Mouse (Mus musculus): ENCODE data around the gene Cdc42ep2. TPM values are rescaled to one million over a fixed set of nuclear protein-coding genes. Genes with fewer than 3 reads are reported as not detected.
"Not testable (repeated sequence)": the region's sequence is repeated elsewhere in the genome, so short reads cannot be mapped to it uniquely, and the experiment has no call there.

Gene Cdc42ep2
- polyA plus RNA-seq, 1 experiment from 2014 or later, result 3.8 TPM

DNA sequence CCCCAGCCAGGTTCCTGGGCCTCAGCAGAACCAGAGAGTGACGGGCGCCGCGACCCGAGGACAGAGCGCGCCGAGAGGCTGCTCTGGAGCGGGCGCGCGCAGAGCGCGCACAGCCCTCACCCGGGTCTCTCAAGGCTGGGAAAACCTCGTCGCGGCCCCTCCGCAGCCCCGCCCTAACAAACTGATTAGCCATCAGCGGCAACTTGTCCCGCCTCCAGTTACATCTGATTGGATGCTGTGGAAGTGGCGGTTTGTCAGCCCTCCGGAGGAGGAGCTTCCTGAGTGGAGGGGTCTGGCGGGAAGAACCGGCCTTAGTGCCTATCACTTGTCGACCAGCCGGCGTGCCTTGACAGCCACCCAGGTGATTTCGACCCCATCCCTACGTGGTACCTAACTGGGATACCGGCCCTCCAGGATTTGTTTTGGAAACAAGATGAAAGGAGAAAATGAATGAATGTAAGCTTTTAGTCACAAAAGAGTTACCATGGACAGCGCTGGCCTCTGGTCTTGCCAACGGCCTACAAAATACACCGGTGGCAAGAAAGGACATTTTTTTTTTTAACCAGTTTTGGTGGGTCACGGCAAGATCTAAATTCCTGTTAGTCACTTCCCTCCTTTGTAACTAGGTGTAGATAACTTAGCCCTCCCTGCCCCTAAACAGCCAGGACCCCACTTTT, 30.5 kb downstream of the Cdc42ep2 start, which contains the start of gene Tigd3:
Gene Tigd3, minus strand, starts transcription at position 148 of the 677 bp plus-strand sequence.
- Histone ChIP-seq H3K9me3 (no peaks in the 10 kb centered on the region), H3K4me1 (peaks cover 30% of the 10 kb centered on the region), H3K4me2 (replicated peaks) (peak within 1 kb of the TSS; percentile 81), H3K27me3 (no peaks in the 10 kb centered on the region), H3K4me3 (peak within 1 kb of the TSS; percentile 67), H3K9ac (replicated peaks) (peak within 1 kb of the TSS; percentile 86), H3K36me3 (peaks cover 42% of the 10 kb centered on the region), H3K27ac (replicated peaks) (0 out of 2 replicates have a peak within 1 kb of the TSS, but pooled peaks have one; percentile 63)
- 4% methylated on average over 36 of the region's 36 CpGs for WGBS
- ATAC-seq (ENCODE audit: low FRiP score, low read depth), result peak; percentile 96

DNA sequence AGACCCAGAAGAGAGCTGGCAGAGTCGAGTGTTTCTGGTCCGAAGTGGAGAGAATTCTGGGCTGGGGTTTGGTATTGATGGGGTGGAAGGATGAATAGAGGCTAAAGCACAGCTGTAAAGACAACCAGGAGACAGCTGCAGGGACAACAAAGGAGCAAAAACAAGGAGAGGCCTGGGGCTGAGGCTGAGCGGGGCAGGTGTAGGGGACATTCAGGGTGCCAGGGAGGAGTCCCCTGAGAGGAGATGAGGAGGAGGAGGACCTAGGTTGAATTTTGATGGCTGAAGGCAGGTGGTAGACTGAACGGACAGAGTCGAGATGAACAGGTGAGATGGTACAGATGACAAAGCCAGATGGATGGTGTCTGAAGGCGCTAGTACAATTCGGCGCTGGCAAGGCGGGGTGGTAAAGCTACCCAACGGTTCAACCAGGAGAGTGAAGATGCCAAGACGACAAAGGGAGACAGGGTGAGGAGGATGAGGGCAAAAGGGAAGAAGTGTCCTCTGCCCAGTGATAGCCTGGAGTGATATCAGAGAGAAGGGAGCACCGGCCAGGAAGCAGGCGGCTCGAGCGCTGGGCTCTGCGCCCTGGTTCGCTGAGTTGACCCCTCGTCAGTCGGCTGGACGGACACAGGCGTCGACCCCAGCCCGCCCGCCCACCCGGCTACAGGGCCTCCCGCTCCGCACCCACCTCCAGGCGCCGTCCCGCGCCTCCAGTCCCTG, 31.2 kb downstream of the Cdc42ep2 start:
- H3K27me3 ChIP-seq, result no peaks in the 10 kb centered on the region
- peak overlapping the region; percentile 81 for H3K4me2 ChIP-seq (replicated peaks)
- H3K4me3 ChIP-seq, result peak overlapping the region; percentile 67
- 7% methylated on average over 31 of the region's 31 CpGs for WGBS
- peaks cover 30% of the 10 kb centered on the region for H3K4me1 ChIP-seq
- peaks cover 38% of the 10 kb centered on the region for H3K36me3 ChIP-seq
- H3K27ac ChIP-seq (replicated peaks), result 0 out of 2 replicates have a peak overlapping the region, but pooled peaks have one; percentile 63
- no peaks in the 10 kb centered on the region for H3K9me3 ChIP-seq
- no peak; the same call in none of the 2 replicates for ATAC-seq (ENCODE audit: low FRiP score, low read depth)
- peak overlapping the region; percentile 86 for H3K9ac ChIP-seq (replicated peaks)

DNA sequence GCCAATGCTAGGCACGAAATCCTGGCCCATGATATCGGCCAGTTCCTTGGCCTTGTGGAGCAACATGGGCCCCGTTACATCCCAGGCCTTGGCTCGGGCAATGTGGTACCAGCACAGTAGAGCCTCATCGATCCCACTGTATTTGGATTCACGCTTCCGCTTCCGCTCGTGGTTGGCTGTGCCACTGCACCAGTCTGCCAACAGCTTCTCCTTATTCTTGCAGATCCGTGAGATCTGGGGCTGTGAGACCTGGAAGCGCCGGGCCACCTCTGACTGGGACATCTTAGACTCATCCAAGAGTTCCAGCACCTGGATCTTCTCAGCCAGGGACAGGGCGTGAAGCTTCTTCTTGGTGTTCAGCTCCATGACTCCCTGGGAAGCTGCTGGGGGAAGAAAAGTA, 31.9 kb downstream of the Cdc42ep2 start:
- WGBS, result 94% methylated on average over 13 of the region's 13 CpGs
- Histone ChIP-seq H3K27ac (replicated peaks) (no peak overlapping the region), H3K4me3 (peak overlapping the region; percentile 67), H3K27me3 (no peaks in the 10 kb centered on the region), H3K4me1 (peaks cover 30% of the 10 kb centered on the region), H3K36me3 (peaks cover 33% of the 10 kb centered on the region), H3K9ac (replicated peaks) (peak overlapping the region; percentile 86), H3K9me3 (no peaks in the 10 kb centered on the region), H3K4me2 (replicated peaks) (peak overlapping the region; percentile 81)
- ATAC-seq (ENCODE audit: low FRiP score, low read depth), result no peak

DNA sequence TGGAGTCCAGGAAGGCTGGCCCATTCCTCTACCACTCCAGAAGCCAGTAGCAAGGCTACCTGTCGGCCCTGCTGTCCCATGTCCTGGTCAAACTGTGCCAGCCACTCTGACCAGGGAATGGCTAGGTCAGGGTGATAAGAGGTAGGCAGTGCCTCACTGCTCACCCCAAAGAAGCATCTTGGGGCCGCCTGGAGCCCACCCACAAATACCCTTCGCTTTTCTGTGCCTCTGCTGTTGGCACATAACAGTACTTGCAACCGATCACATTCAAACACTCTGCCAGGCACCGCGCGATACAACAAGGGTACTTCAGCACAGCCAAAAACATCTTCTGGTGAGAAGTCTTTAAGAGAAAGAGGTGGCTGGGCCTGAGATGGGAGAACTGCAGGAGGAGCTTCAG, 32.4 kb downstream of the Cdc42ep2 start:
- WGBS, result 97% methylated on average over 7 of the region's 7 CpGs
- Histone ChIP-seq H3K27me3 (no peaks in the 10 kb centered on the region), H3K36me3 (peaks cover 33% of the 10 kb centered on the region), H3K27ac (replicated peaks) (no peak overlapping the region), H3K9ac (replicated peaks) (no peak overlapping the region), H3K4me2 (replicated peaks) (no peak overlapping the region), H3K4me3 (no peak overlapping the region), H3K4me1 (peaks cover 30% of the 10 kb centered on the region), H3K9me3 (no peaks in the 10 kb centered on the region)
- ATAC-seq (ENCODE audit: low FRiP score, low read depth), result no peak

DNA sequence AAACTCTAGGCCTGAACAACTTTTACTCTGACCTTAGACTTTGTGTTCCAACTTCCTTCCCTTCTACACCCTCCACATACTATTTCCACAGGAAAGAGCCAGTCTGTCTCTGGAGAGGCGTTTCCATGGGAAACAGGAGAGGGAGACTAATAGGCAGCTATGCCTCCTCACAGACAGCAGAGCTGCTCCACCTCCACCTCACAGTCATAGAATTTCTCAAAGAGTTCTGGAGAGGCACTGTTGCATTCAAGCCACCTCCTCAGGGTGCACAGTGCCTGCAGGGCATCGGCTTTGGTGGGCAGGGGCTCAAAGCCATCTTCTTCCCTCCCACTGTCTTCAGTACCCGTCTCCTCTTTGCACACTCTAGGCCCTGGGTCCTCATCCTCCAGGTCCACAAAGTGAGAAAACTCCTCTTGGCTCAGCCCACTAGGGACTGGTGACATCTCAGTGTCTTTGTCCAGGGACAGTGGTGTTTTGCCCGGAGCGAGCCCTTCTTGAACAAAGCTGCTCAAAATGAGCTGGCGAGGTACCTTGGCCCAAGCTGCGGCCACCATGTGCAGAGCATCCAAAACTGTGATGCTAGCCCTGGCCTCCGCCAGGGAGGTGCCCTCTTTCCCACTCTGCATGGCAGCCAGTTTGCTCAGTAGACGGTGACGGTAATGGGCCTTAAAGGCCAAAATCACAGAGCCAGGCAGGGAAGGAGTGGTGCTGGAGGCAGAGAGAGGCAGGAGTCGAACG, 32.9 kb downstream of the Cdc42ep2 start:
- Histone ChIP-seq H3K27ac (replicated peaks) (no peak overlapping the region), H3K9ac (replicated peaks) (no peak overlapping the region), H3K9me3 (no peaks in the 10 kb centered on the region), H3K4me3 (no peak overlapping the region), H3K36me3 (peaks cover 30% of the 10 kb centered on the region), H3K27me3 (no peaks in the 10 kb centered on the region), H3K4me2 (replicated peaks) (no peak overlapping the region), H3K4me1 (peaks cover 30% of the 10 kb centered on the region)
- ATAC-seq (ENCODE audit: low FRiP score, low read depth), result no peak
- WGBS, result 92% methylated on average over 12 of the region's 12 CpGs

DNA sequence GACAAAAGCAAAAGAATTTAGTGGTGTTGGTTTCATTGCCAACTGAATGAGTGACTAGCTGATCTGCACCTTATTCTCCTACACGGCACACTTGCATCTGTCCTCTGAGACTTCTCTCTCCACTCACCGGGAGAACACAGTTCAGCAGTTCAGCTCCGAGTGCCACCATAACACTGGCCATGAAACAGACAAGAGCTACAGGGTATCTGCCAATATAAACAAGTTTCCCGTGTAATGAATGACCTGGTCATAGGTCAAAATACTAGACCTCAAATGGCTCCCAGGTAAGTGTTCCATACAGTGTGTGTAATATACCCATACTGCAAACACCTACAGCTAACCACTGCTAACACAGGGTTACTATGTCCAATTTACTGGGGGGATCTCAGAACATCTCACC, 35.4 kb downstream of the Cdc42ep2 start:
- peaks cover 16% of the 10 kb centered on the region for H3K36me3 ChIP-seq
- no peak overlapping the region for H3K4me3 ChIP-seq
- H3K27me3 ChIP-seq, result no peaks in the 10 kb centered on the region
- ATAC-seq (ENCODE audit: low FRiP score, low read depth), result no peak
- H3K9me3 ChIP-seq, result no peaks in the 10 kb centered on the region
- WGBS, result 79% methylated on average over 4 of the region's 4 CpGs
- peaks cover 25% of the 10 kb centered on the region for H3K4me1 ChIP-seq
- H3K9ac ChIP-seq (replicated peaks), result no peak overlapping the region
- H3K27ac ChIP-seq (replicated peaks), result no peak overlapping the region
- no peak overlapping the region for H3K4me2 ChIP-seq (replicated peaks)

DNA sequence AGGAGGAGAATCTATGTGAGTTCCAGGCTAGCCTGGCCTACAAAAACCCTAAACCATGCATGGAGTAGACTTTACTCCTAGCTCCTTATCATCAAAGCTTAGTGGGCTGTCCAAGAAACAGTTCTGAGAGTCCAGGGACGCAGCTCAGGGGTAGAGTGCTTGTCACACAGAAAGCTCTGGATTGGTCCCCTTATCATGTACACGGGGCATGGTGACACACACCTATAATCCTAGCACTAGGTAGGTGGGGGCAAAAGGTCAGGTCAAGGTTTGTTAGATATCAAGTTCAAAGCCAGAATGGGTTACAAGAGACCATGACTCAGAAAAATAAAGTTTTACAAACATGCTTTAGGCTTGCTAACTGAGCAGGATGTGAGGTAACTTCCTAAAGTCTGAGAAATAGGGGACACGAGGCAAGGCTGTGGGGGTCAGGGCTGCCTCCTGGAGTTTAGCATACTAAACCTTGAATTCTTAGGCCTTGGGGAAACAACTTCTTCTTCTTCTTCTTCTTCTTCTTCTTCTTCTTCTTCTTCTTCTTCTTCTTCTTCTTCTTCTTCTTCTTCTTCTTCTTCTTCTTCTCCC, 37.3 kb downstream of the Cdc42ep2 start:
- Histone ChIP-seq H3K4me2 (replicated peaks) (no peak overlapping the region), H3K36me3 (peaks cover 10% of the 10 kb centered on the region), H3K9me3 (no peaks in the 10 kb centered on the region), H3K4me3 (no peak overlapping the region), H3K9ac (replicated peaks) (no peak overlapping the region), H3K27me3 (no peaks in the 10 kb centered on the region), H3K27ac (replicated peaks) (no peak overlapping the region), H3K4me1 (peaks cover 13% of the 10 kb centered on the region)
- no peak for ATAC-seq (ENCODE audit: low FRiP score, low read depth)
- 82% methylated on average over 3 of the region's 3 CpGs for WGBS

DNA sequence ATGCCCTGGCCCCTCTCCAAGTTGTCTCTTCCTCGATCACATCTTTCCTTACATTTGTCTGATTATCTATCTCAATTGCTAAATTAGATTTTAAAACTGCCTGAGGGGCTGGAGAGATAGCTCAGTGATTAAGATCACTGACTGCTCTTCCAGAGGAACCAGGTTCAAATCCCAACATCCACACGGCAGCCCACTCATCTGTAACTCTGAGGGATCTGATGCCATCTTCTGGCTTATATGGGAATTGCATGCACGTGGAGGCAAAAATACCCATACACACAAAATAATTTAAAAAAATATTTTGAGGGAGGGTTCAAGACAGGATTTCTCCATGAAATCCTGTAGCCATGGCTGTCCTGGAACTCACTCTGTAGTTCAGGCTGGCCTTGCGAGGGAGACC, 38.8 kb downstream of the Cdc42ep2 start:
- no peak overlapping the region for H3K27ac ChIP-seq (replicated peaks)
- no peak overlapping the region for H3K4me3 ChIP-seq
- no peaks in the 10 kb centered on the region for H3K36me3 ChIP-seq
- H3K4me1 ChIP-seq, result peaks cover 2% of the 10 kb centered on the region; the same call in 1 of the 2 replicates
- H3K9me3 ChIP-seq, result no peaks in the 10 kb centered on the region
- WGBS, result 57% methylated on average over 4 of the region's 4 CpGs
- no peaks in the 10 kb centered on the region for H3K27me3 ChIP-seq
- H3K4me2 ChIP-seq (replicated peaks), result no peak overlapping the region
- no peak for ATAC-seq (ENCODE audit: low FRiP score, low read depth)
- H3K9ac ChIP-seq (replicated peaks), result no peak overlapping the region

DNA sequence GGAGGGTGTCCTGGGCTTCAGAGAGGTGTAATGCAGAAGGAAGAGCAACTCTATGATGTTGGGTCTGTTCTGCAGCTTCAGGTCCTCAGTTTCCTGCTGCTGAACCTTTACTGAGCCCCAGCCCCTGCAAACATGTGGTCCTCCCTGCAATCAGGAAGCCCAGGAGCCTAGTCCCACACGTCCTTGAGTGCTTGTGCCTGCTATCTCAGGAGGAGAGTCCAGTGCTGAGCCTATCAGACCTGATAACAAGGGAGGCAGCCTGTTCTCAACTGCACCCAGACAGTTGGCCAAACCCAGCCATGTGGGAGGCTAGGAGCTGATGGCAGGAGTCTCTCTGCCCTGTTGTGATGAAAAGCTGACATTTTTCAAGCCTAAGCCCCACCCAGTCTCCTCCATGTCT, 40.7 kb downstream of the Cdc42ep2 start:
- no peaks in the 10 kb centered on the region for H3K4me1 ChIP-seq
- H3K27ac ChIP-seq (replicated peaks), result no peak overlapping the region
- H3K9ac ChIP-seq (replicated peaks), result no peak overlapping the region
- WGBS, result 52% methylated on average over 1 of the region's 1 CpGs
- H3K27me3 ChIP-seq, result no peaks in the 10 kb centered on the region
- no peaks in the 10 kb centered on the region for H3K36me3 ChIP-seq
- H3K9me3 ChIP-seq, result no peaks in the 10 kb centered on the region
- no peak overlapping the region for H3K4me2 ChIP-seq (replicated peaks)
- no peak for ATAC-seq (ENCODE audit: low FRiP score, low read depth)
- no peak overlapping the region for H3K4me3 ChIP-seq

DNA sequence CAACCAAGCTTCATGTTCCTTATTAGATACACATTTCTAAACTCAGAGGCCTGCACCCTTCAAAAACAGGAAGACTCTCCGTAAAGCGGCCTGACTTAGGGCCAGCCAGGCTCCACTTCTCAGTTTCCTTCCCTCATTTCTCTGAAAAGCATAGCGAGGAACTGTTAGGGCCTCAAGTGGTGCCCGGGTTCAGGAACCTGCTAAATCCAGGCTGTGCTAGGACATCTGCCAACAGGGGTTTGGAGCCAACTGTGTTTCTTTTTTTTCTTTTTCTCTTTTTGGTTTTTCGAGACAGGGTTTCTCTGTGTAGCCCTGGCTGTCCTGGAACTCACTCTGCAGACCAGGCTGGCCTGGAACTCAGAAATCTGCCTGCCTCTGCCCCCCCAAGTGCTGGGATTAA, 42.5 kb downstream of the Cdc42ep2 start:
- not testable (repeated sequence) for H3K27me3 ChIP-seq; H3K4me1 ChIP-seq; H3K9me3 ChIP-seq; H3K27ac ChIP-seq (replicated peaks); H3K4me3 ChIP-seq; ATAC-seq (ENCODE audit: low FRiP score, low read depth); H3K4me2 ChIP-seq (replicated peaks); H3K9ac ChIP-seq (replicated peaks); H3K36me3 ChIP-seq
- WGBS, result 88% methylated on average over 5 of the region's 5 CpGs

DNA sequence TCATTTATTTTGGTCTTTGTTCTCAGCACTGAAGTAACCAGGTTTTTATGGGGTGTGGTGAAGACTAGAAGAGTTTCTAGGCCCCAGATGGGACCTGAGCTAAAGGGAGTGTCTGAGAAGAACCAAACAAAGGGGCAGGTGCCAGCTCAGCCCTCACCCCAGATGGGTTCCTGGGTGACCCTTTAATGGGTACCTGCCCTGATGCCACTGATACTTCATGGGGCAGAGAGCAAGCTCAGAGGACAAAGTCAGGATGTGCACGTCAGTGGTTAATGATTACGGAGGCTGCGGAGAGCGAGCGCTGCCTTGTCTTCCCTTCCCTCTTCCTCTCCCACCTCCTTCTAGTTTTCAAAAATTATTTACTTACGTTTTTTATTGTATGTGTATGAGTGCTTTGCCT, 43.5 kb downstream of the Cdc42ep2 start:
- ATAC-seq (ENCODE audit: low FRiP score, low read depth), result no peak
- no peaks in the 10 kb centered on the region for H3K9me3 ChIP-seq
- peaks cover 5% of the 10 kb centered on the region; the same call in 1 of the 2 replicates for H3K4me1 ChIP-seq
- H3K9ac ChIP-seq (replicated peaks), result no peak overlapping the region
- no peak overlapping the region for H3K4me2 ChIP-seq (replicated peaks)
- H3K27ac ChIP-seq (replicated peaks), result no peak overlapping the region
- 96% methylated on average over 6 of the region's 6 CpGs for WGBS
- H3K4me3 ChIP-seq, result no peak overlapping the region
- no peaks in the 10 kb centered on the region for H3K36me3 ChIP-seq
- no peaks in the 10 kb centered on the region for H3K27me3 ChIP-seq

DNA sequence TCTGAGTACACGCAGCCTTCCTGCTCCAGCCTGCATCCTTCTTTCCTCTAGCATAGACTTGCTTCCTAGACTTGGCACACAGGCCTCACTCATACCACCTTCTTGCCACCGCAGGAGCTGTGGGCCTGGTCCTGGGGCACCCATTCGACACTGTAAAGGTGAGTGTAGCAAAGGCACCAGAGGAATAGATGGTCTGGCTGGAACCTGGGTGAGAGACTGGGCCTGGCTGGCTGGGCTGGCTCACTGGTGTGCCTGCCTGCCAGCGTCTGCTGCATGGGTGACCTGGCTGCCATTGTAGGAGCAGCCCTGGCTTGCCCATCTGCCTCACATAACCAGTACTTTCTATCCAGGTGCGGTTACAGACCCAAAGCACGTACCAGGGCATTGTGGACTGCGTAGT, 44.9 kb downstream of the Cdc42ep2 start:
- Histone ChIP-seq H3K4me2 (replicated peaks) (no peak overlapping the region), H3K9ac (replicated peaks) (no peak overlapping the region), H3K27me3 (no peaks in the 10 kb centered on the region), H3K27ac (replicated peaks) (no peak overlapping the region), H3K36me3 (no peaks in the 10 kb centered on the region), H3K4me3 (no peak overlapping the region), H3K4me1 (peaks cover 6% of the 10 kb centered on the region), H3K9me3 (no peaks in the 10 kb centered on the region)
- ATAC-seq (ENCODE audit: low FRiP score, low read depth), result no peak
- 91% methylated on average over 7 of the region's 7 CpGs for WGBS

Measured in midbrain, embryonic 12.5 days (tissue).